Mouse (Mus musculus) bone marrow macrophage, adult 2 months (primary cell): ENCODE results near the gene Gm3854. TPM values are rescaled to one million over a fixed set of nuclear protein-coding genes. Genes with fewer than 3 reads are reported as not detected.

ENCODE experiments used
- H3K27ac ChIP-seq: 2 replicates; pipeline ENCODE4 v1.5.1; 2012; ENCODE audit warnings: low read depth, low read length; ENCODE audit not compliant: insufficient read depth
- H3K4me1 ChIP-seq: 2 replicates; pipeline ENCODE4 v1.6.1; 2012; ENCODE audit warnings: low read length; ENCODE audit not compliant: control insufficient read depth, insufficient read depth
- H3K4me3 ChIP-seq: 2 replicates; pipeline ENCODE4 v1.5.1; 2012; ENCODE audit warnings: mild to moderate bottlenecking, low read length, moderate library complexity; ENCODE audit not compliant: insufficient read depth
- CTCF ChIP-seq: IDR thresholded peaks from 2 replicates; pipeline ENCODE4 v1.5.1; 2012; ENCODE audit warnings: low read depth, mild to moderate bottlenecking, low read length, moderate library complexity
- POLR2A ChIP-seq: IDR thresholded peaks from 2 replicates; pipeline ENCODE4 v1.6.1; 2012; ENCODE audit warnings: mild to moderate bottlenecking, low read depth, low read length, borderline replicate concordance
- polyA plus RNA-seq: library from polyadenylated mRNA; stranded (reverse); fragments of >200 nt; gene quantifications from 2 replicates; pipeline ENCODE4 v1.2.4, GENCODE M21; 2012; ENCODE audit not compliant: missing spikeins, insufficient read depth, insufficient read length

Gm3854 gene
- polyA plus RNA-seq, 1 experiment, result 0.31 TPM

DNA sequence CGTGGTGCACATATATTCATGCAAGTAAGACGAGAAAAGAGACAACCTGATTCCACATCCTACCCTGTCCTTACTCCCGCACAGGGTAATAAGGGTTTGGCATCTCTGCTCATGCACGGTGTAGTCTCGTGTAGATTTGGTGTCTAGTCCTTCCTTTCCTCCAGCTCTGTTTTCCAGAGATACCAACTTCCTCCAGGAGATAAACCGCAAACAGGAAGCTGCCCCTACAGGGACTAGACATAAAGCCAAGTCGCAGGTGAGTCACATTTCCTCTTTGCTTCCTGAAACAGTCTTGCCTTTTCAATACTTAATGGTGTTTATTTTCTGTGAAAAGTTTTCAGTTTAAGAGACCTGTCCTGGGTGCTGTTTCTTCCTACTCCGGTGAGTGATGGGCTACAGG, 40.5 kb downstream of the Gm3854 start:
- TF ChIP-seq CTCF, result no peak
- TF ChIP-seq POLR2A, result no peak
- no peak overlapping the region for H3K27ac ChIP-seq
- H3K4me1 ChIP-seq, result peaks cover 14% of the 10 kb centered on the region
- H3K4me3 ChIP-seq, result peak overlapping the region; percentile 70

GRCm38 (mm10) chr7:6386995-6387394, 43.4 kb downstream of the Gm3854 start:
- TF ChIP-seq POLR2A (no peak), CTCF (no peak)
- no peak overlapping the region for H3K4me3 ChIP-seq
- peaks cover 14% of the 10 kb centered on the region for H3K4me1 ChIP-seq
- H3K27ac ChIP-seq, result no peak overlapping the region

DNA sequence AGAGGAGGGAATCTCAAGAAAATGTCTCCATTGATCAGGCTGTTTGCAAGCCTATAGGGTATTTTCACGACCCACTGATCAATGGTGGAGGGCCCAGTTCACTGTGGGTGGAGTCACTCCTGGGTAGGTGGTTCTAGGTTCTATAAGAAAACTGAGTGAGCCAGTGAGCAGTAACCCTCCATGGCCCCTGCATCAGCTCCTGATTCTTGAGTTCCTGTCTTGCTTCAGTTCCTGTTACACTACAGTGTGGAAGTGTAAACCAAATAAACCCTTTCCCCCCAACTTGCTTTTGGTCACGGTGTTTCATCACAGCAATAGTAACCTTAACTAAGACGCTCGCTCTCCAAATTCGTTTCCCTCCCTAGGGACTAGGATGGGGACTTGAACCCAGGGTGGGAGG, 45.4 kb downstream of the Gm3854 start:
- no peak for TF ChIP-seq CTCF
- no peak for TF ChIP-seq POLR2A
- Histone ChIP-seq H3K4me1 (peaks cover 3% of the 10 kb centered on the region), H3K4me3 (no peak overlapping the region), H3K27ac (no peak overlapping the region)

- no peaks in the 10 kb centered on the region; the same call in 1 of the 2 replicates for H3K4me1 ChIP-seq
- H3K27ac ChIP-seq, result no peak overlapping the region
- TF ChIP-seq POLR2A, result no peak
- TF ChIP-seq CTCF, result no peak
- H3K4me3 ChIP-seq, result no peak overlapping the region
Observed at GRCm38 (mm10) chr7:6389449-6389848, 45.9 kb downstream of the Gm3854 start.

DNA sequence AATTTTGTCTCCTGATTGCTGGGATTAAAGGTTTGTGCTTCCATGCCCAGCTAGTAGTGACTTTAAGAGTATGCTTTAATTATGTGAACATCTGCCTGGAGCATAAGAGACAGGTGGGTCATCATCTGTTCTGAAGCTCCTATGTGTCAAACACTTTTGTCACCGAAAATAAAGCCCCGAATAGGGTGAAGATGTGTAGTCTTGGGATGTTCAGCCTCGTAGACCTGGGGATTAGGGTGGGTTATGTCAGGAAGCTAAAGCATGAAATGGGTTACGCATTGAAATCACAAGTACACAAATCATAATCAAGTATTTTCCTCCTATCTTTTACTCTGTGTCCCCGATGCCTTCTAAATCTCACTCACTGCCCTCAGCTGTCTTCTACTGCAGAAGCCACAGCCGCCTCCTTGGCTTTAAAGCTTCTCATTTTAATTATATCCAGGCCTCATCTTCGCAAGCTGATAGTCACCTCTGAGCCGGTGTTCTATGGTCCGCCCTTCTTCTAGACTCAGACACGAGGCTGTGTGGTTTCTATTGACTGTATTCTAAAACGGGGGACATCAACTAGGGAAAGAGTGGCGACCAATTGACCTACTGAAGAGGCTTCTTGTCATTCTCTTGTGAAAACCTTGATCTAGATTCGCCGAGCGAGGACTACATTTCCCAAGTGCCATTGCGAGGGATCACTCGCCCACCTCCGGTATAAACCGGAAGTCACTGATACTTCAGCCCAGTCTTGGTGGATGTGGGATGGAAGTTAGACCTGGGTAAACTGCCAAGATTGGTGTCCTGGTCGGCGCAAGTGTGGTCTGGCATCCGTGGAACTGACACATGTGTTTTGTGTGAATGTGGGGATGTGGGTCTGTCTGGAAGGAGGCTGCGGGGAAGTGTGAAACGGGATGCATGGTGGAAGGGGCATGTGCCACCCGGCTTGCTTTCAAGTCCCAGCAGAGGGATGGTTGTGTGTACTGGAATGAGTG, 54.7 kb downstream of the Gm3854 start, which contains the start of gene Smim17:
Gene Smim17, plus strand, starts transcription at position 720 of the 980 bp plus-strand sequence.
- Histone ChIP-seq H3K27ac (no peak within 1 kb of the TSS), H3K4me1 (peaks cover 3% of the 10 kb centered on the region; the same call in 1 of the 2 replicates), H3K4me3 (peak within 1 kb of the TSS; percentile 70)
- TF ChIP-seq CTCF (no peak), POLR2A (no peak)

Other genes starting within 250 kb of the Gm3854 start
- 22.8 and 25.1 TPM in 2 replicates for gene Zfp787, start 187.8 kb upstream of the Gm3854 start, polyA plus RNA-seq
- gene Zfp444, start 171.5 kb upstream of the Gm3854 start, polyA plus RNA-seq, result 21.8 and 24.2 TPM in 2 replicates
- gene Galp, start 146.7 kb upstream of the Gm3854 start, polyA plus RNA-seq, result not detected in 2 replicates
- gene Zscan5b, start 121.5 kb upstream of the Gm3854 start, polyA plus RNA-seq, result not detected in 2 replicates
- not detected in 2 replicates for gene Epp13, start 91.0 kb upstream of the Gm3854 start, polyA plus RNA-seq
- gene Zfp667, start 57.2 kb upstream of the Gm3854 start, polyA plus RNA-seq, result 2.0 and 2.9 TPM in 2 replicates
- 3.2 and 3.9 TPM in 2 replicates for gene Zfp583, start 12.5 kb upstream of the Gm3854 start, polyA plus RNA-seq
- 2.5 and 2.7 TPM in 2 replicates for gene Zfp78, start 19.5 kb downstream of the Gm3854 start, polyA plus RNA-seq
- 8.7 and 9.5 TPM in 2 replicates for gene Zfp28, start 39.5 kb downstream of the Gm3854 start, polyA plus RNA-seq
- gene Smim17, start 55.0 kb downstream of the Gm3854 start, polyA plus RNA-seq, result 0.25 TPM in 1 of 2 replicates, not detected in the other
- 0.17 TPM in 1 of 2 replicates, not detected in the other for gene Gm20715, start 66.5 kb downstream of the Gm3854 start, polyA plus RNA-seq
- gene Olfr1344, start 94.9 kb downstream of the Gm3854 start, polyA plus RNA-seq, result not detected in 2 replicates
- 0.11 TPM in 1 of 2 replicates, not detected in the other for gene Olfr1336, start 112.4 kb downstream of the Gm3854 start, polyA plus RNA-seq
- gene Olfr1346, start 123.3 kb downstream of the Gm3854 start, polyA plus RNA-seq, result not detected in 2 replicates
- gene Olfr5, start 143.2 kb downstream of the Gm3854 start, polyA plus RNA-seq, result not detected in 2 replicates
- gene Olfr1347, start 156.0 kb downstream of the Gm3854 start, polyA plus RNA-seq, result not detected in 2 replicates
- not detected in 2 replicates for gene Olfr1348, start 165.0 kb downstream of the Gm3854 start, polyA plus RNA-seq
- gene Olfr1349, start 179.2 kb downstream of the Gm3854 start, polyA plus RNA-seq, result not detected in 2 replicates
- not detected in 2 replicates for gene Olfr1350, start 221.1 kb downstream of the Gm3854 start, polyA plus RNA-seq